Mouse (Mus musculus) neural tube, embryonic 13.5 days (tissue): ENCODE measurements at regions not wholly inside any gene's neighbourhood (a gene's known extent, or its start where the extent isn't known, plus 50 kb on each side); places are given as distances from the start of the nearest gene placed in this dataset.

Experiments used
- ATAC-seq: fragments of 200-750 bp; cut with Nextera tagmentation; 2 replicates; pipeline ENCODE4 v1.8.0; 2017; ENCODE audit warnings: low read depth, mild to moderate bottlenecking, moderate TSS enrichment, moderate library complexity
- H3K27ac ChIP-seq: fragments of 300-500 bp; sonication (generic); replicated peaks from 2 replicates; pipeline ENCODE4 v1.5.1; 2015; ENCODE audit warnings: moderate library complexity, mild to moderate bottlenecking, inconsistent platforms
- H3K27me3 ChIP-seq: fragments of 300-500 bp; sonication (generic); 2 replicates; pipeline ENCODE4 v1.6.1; 2015; ENCODE audit warnings: mild to moderate bottlenecking, inconsistent platforms
- H3K36me3 ChIP-seq: fragments of 300-500 bp; sonication (generic); 2 replicates; pipeline ENCODE4 v1.6.1; 2015; ENCODE audit warnings: mild to moderate bottlenecking, inconsistent platforms
- H3K4me1 ChIP-seq: fragments of 300-500 bp; sonication (generic); replicated peaks from 2 replicates; pipeline ENCODE4 v1.6.1; 2015; ENCODE audit warnings: inconsistent platforms
- H3K4me2 ChIP-seq: fragments of 300-500 bp; sonication (generic); 2 replicates; pipeline ENCODE4 v1.6.1; 2015; ENCODE audit warnings: inconsistent platforms, mild to moderate bottlenecking, moderate library complexity
- H3K4me3 ChIP-seq: fragments of 300-500 bp; sonication (generic); 2 replicates; pipeline ENCODE4 v1.5.1; 2015; ENCODE audit warnings: mild to moderate bottlenecking, inconsistent platforms
- H3K9ac ChIP-seq: fragments of 300-500 bp; sonication (generic); 2 replicates; pipeline ENCODE4 v1.6.1; 2015; ENCODE audit warnings: moderate library complexity, mild to moderate bottlenecking, inconsistent platforms
- H3K9me3 ChIP-seq: fragments of 300-500 bp; sonication (generic); 2 replicates; pipeline ENCODE4 v1.6.1; 2016; ENCODE audit warnings: inconsistent platforms
- WGBS: fragments of 180-500 bp; shearing (Covaris S2); methylation state at CpG from one replicate; pipeline ENCODE4 v1.1.7; 2015; 5-methylcytosine and 5-hydroxymethylcytosine counted together

- H3K4me2 ChIP-seq = no peak overlapping the region
Observed at GRCm38 (mm10) chr7:68610499-68610898, 138.5 kb downstream of the Arrdc4 start.

DNA sequence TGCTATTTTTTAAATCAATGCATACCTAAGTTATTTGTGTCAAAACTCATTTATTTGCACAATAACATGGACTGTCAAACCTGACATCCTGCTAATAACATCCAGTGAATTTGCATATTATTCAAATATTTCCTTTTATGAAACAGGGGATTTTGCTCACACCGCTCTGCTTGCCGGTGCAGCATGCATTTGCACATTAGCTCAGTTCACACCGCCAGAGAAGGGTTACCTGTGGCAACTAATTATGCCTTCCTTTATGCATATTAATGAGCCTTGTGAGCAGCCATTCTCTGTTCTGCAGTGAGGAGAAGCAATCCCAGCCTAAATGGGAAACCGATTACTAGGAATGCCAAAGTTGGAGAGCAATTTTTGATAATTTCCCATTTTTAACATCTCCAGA is 141.9 kb downstream of the Arrdc4 start:
- no peaks in the 10 kb centered on the region for H3K36me3 ChIP-seq
- no peaks in the 10 kb centered on the region for H3K9me3 ChIP-seq
- H3K4me2 ChIP-seq = no peak overlapping the region
- no peaks in the 10 kb centered on the region for H3K27me3 ChIP-seq
- no peak overlapping the region for H3K4me3 ChIP-seq
- no peak overlapping the region for H3K9ac ChIP-seq
- 61% methylated on average over 4 of the region's 4 CpGs for WGBS
- no peak overlapping the region for H3K27ac ChIP-seq
- H3K4me1 ChIP-seq = no peaks in the 10 kb centered on the region
- no peak for ATAC-seq

More at GRCm38 (mm10) chr7:68610499-68610898, 138.5 kb downstream of the Arrdc4 start:
- H3K4me3 ChIP-seq = no peak overlapping the region
- H3K9ac ChIP-seq = no peak overlapping the region
- ATAC-seq = no peak
- no peaks in the 10 kb centered on the region for H3K4me1 ChIP-seq
- H3K36me3 ChIP-seq = no peaks in the 10 kb centered on the region
- WGBS = 91% methylated on average over 4 of the region's 4 CpGs
- no peak overlapping the region for H3K27ac ChIP-seq
- H3K9me3 ChIP-seq = no peaks in the 10 kb centered on the region
- H3K27me3 ChIP-seq = no peaks in the 10 kb centered on the region

- no peaks in the 10 kb centered on the region for H3K4me1 ChIP-seq
Observed at GRCm38 (mm10) chr7:68606278-68606677, 142.8 kb downstream of the Arrdc4 start.

DNA sequence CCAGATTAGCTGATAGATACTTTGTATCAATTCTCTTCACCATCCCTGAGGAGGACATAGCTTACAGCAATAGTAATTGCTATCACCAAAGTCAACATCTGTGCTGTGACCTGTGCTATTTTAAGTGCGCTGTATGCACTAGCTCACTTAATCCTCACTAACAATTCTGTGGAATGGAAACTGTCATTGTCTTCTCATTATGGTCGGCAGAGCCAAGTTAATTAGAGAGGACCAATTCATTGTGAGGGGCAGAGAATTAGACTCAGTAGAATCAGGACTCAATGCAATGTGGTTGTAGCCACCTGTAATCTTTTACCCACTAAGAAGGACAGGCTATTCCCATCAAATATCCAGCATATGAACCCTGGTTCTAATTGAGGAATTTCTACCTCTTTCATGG is 145.3 kb downstream of the Arrdc4 start:
- no peak overlapping the region for H3K4me3 ChIP-seq
- 69% methylated on average over 2 of the region's 2 CpGs for WGBS
- H3K27ac ChIP-seq = no peak overlapping the region
- no peaks in the 10 kb centered on the region for H3K9me3 ChIP-seq
- no peaks in the 10 kb centered on the region for H3K27me3 ChIP-seq
- ATAC-seq = no peak
- no peaks in the 10 kb centered on the region for H3K36me3 ChIP-seq
- H3K4me1 ChIP-seq = no peaks in the 10 kb centered on the region
- H3K4me2 ChIP-seq = no peak overlapping the region
- H3K9ac ChIP-seq = no peak overlapping the region

More at GRCm38 (mm10) chr7:68606278-68606677, 142.8 kb downstream of the Arrdc4 start:
- Histone ChIP-seq H3K27me3 (no peaks in the 10 kb centered on the region), H3K9me3 (no peaks in the 10 kb centered on the region), H3K9ac (no peak overlapping the region), H3K4me2 (no peak overlapping the region), H3K36me3 (no peaks in the 10 kb centered on the region), H3K4me3 (no peak overlapping the region), H3K27ac (no peak overlapping the region)
- WGBS = 91% methylated on average over 3 of the region's 3 CpGs
- ATAC-seq = no peak

DNA sequence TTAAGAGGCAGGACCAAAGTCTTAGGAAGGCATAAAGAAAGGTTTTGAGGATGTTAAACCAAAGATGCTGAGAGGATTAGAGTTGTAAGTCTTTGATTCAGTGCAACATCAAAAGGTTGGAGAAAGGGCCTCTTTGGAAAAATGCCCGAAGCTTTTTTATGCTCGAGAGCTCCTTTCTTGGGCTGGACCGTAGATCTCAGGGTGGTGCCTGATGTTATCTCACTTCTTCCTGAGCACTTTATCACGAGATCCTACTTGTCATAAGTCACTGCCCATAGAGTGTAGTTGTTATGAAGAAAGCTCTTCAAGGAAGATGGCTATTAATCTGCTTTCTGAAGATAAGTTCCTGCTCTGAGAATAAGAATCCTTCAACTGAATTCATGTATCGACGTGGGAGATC is 147.0 kb downstream of the Arrdc4 start:
- Histone ChIP-seq H3K4me3 (no peak overlapping the region), H3K9me3 (no peaks in the 10 kb centered on the region), H3K36me3 (no peaks in the 10 kb centered on the region), H3K27ac (no peak overlapping the region), H3K9ac (no peak overlapping the region), H3K4me2 (no peak overlapping the region), H3K27me3 (no peaks in the 10 kb centered on the region), H3K4me1 (no peaks in the 10 kb centered on the region)
- WGBS = 83% methylated on average over 6 of the region's 6 CpGs
- no peak for ATAC-seq

GRCm38 (mm10) chr7:68594017-68594386 is 155.0 kb downstream of the Arrdc4 start:
- WGBS = 79% methylated on average over 4 of the region's 4 CpGs
- Histone ChIP-seq H3K27me3 (no peaks in the 10 kb centered on the region), H3K4me3 (no peak overlapping the region), H3K9ac (no peak overlapping the region), H3K4me1 (peaks cover 13% of the 10 kb centered on the region), H3K36me3 (no peaks in the 10 kb centered on the region), H3K9me3 (no peaks in the 10 kb centered on the region), H3K27ac (no peak overlapping the region), H3K4me2 (peak overlapping the region; percentile 26)
- no peak for ATAC-seq

GRCm38 (mm10) chr7:68593344-68594016 is 155.6 kb downstream of the Arrdc4 start:
- Histone ChIP-seq H3K4me3 (no peak overlapping the region), H3K27me3 (no peaks in the 10 kb centered on the region), H3K27ac (no peak overlapping the region), H3K4me2 (peak overlapping the region; percentile 26), H3K36me3 (no peaks in the 10 kb centered on the region), H3K9me3 (no peaks in the 10 kb centered on the region), H3K9ac (no peak overlapping the region), H3K4me1 (peaks cover 13% of the 10 kb centered on the region)
- no peak for ATAC-seq
- WGBS = 42% methylated on average over 15 of the region's 15 CpGs

GRCm38 (mm10) chr7:68582540-68583325 is 166.3 kb downstream of the Arrdc4 start:
- no peak overlapping the region for H3K9ac ChIP-seq
- peaks cover 23% of the 10 kb centered on the region for H3K27me3 ChIP-seq
- ATAC-seq = no peak
- no peaks in the 10 kb centered on the region for H3K9me3 ChIP-seq
- H3K4me3 ChIP-seq = no peak overlapping the region
- no peak overlapping the region for H3K4me2 ChIP-seq
- 78% methylated on average over 13 of the region's 13 CpGs for WGBS
- H3K36me3 ChIP-seq = no peaks in the 10 kb centered on the region
- H3K27ac ChIP-seq = no peak overlapping the region
- H3K4me1 ChIP-seq = no peaks in the 10 kb centered on the region

DNA sequence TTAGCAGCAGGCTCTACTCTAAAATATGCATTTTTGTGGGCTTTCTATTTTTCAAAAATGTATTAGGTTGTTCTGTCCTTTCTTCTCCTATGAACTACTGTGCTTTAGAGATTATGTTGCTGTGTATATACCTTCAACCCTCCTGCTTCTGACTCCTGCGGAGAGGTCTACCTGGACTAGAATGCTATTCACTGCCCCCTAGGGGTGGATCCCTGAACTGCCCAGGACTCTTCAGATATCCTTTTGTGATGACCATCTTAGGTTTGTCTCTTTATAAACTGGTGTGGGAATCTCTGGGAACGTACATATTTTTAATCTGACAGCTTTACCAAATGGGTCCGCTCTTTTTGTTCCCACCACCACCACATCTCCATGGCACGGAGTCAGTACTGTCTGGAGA is 168.4 kb downstream of the Arrdc4 start:
- Histone ChIP-seq H3K27me3 (peaks cover 25% of the 10 kb centered on the region), H3K4me2 (no peak overlapping the region), H3K4me1 (no peaks in the 10 kb centered on the region), H3K9me3 (no peaks in the 10 kb centered on the region), H3K4me3 (no peak overlapping the region), H3K36me3 (no peaks in the 10 kb centered on the region), H3K27ac (no peak overlapping the region), H3K9ac (no peak overlapping the region)
- WGBS = 39% methylated on average over 4 of the region's 4 CpGs
- ATAC-seq = no peak

DNA sequence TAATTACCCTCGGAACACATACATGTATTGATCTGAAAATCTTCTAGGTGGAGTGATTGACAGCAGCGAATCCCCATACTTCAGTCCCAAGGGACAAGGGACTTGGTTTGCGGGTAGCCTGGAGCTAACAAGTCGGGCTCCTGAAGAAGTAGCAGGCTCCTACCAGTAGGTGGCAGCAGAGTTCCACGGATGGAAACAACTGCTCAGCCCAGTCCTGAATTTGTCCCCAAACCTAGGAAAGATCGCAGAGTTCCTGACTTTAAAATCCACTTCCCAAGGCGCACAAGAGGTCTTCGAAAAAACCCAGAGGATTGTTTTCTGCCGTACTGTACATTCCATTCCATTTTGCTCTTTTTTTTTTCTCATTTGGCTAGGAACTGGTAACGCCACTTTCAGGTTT is 169.4 kb downstream of the Arrdc4 start:
- H3K4me2 ChIP-seq = peak overlapping the region; percentile 43
- ATAC-seq = no peak
- WGBS = 15% methylated on average over 10 of the region's 10 CpGs
- H3K9me3 ChIP-seq = no peaks in the 10 kb centered on the region
- H3K9ac ChIP-seq = no peak overlapping the region
- H3K4me3 ChIP-seq = peak overlapping the region; percentile 16; the same call in 1 of the 2 replicates
- H3K27ac ChIP-seq = no peak overlapping the region
- H3K36me3 ChIP-seq = no peaks in the 10 kb centered on the region
- no peaks in the 10 kb centered on the region for H3K4me1 ChIP-seq
- peaks cover 25% of the 10 kb centered on the region for H3K27me3 ChIP-seq

- no peak overlapping the region for H3K9ac ChIP-seq
- no peaks in the 10 kb centered on the region for H3K36me3 ChIP-seq
- no peak for ATAC-seq
- H3K9me3 ChIP-seq = no peaks in the 10 kb centered on the region
- no peak overlapping the region for H3K27ac ChIP-seq
- 0 out of 2 replicates have a peak overlapping the region, but pooled peaks have one; percentile 43 for H3K4me2 ChIP-seq
- WGBS = 51% methylated on average over 8 of the region's 8 CpGs
- peaks cover 25% of the 10 kb centered on the region for H3K27me3 ChIP-seq
- H3K4me3 ChIP-seq = no peak overlapping the region
- H3K4me1 ChIP-seq = no peaks in the 10 kb centered on the region
Observed at GRCm38 (mm10) chr7:68579216-68579615, 169.8 kb downstream of the Arrdc4 start.

DNA sequence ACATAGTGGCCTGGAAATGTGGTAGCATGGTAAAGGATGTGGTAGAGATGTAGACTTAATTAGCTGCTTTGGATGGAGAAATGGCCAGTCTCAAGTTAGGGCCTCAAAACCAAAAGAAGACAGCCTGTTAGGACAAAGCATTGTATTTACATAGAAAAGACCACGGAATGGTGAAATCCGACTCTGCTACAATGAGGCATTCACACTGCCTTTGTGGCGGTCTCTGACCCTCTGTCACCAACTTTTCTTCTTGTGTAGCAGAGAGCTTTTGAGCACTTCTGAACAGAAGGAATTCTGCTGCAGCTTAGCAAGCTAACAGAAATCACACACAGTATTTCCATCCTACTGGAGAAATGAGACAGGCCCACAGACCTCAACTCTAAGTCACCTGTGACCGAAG is 177.7 kb downstream of the Arrdc4 start:
- ATAC-seq = no peak
- Histone ChIP-seq H3K4me3 (no peak overlapping the region), H3K9ac (no peak overlapping the region)

More for the DNA sequence above, 177.7 kb downstream of the Arrdc4 start:
- H3K9me3 ChIP-seq = no peaks in the 10 kb centered on the region
- no peaks in the 10 kb centered on the region; the same call in 1 of the 2 replicates for H3K4me1 ChIP-seq
- H3K4me2 ChIP-seq = no peak overlapping the region
- H3K27me3 ChIP-seq = no peaks in the 10 kb centered on the region
- no peaks in the 10 kb centered on the region for H3K36me3 ChIP-seq
- whole genome bisulfite sequencing = 38% methylated on average over 4 of the region's 4 CpGs
- no peak overlapping the region for H3K27ac ChIP-seq
